Mouse (Mus musculus) left cerebral cortex, adult 18-20 months (tissue): Measurements from ENCODE around the gene Ptprf. TPM values are rescaled to one million over a fixed set of nuclear protein-coding genes. Genes with fewer than 3 reads are reported as not detected.

Experiments
- DNase-seq, 2 experiments: peaks; one replicate each; pipeline ENCODE4 v3.0.0; 2021 to 2022; ENCODE audit warnings: low spot score in 2 of 2, mixed read lengths in 1 of 2
- total RNA-seq, 2 experiments: library from RNA; stranded (reverse); gene quantifications; 2 replicates each; pipeline ENCODE4 v1.2.3; 2021

Ptprf gene
- total RNA-seq, 2 experiments from 2014 or later = 101 to 110 TPM

- DNase-seq = no peak
These were observed 2.7 kb downstream of the Ptprf start for GRCm38 (mm10) chr4:118288531-118288930.

- no peak for DNase-seq
These were observed 5.0 kb downstream of the Ptprf start for GRCm38 (mm10) chr4:118286202-118286601.

GRCm38 (mm10) chr4:118282182-118282562 lies 9.0 kb downstream of the Ptprf start:
- DNase-seq = no peak

GRCm38 (mm10) chr4:118281444-118282181 lies 9.6 kb downstream of the Ptprf start:
- DNase-seq = no peak

- DNase-seq = no peak
These were observed 10.7 kb downstream of the Ptprf start for GRCm38 (mm10) chr4:118280506-118280905.

GRCm38 (mm10) chr4:118276520-118277232 lies 14.5 kb downstream of the Ptprf start:
- DNase-seq = peak; percentile 55 to 64

GRCm38 (mm10) chr4:118275601-118276519 lies 15.3 kb downstream of the Ptprf start:
- DNase-seq = no peak

- no peak for DNase-seq
These were observed 16.7 kb downstream of the Ptprf start for GRCm38 (mm10) chr4:118274521-118274920.

GRCm38 (mm10) chr4:118273998-118274397 lies 17.2 kb downstream of the Ptprf start:
- DNase-seq = no peak

- no peak for DNase-seq
These were observed 17.7 kb downstream of the Ptprf start for GRCm38 (mm10) chr4:118273545-118273944.

GRCm38 (mm10) chr4:118272871-118273270 lies 18.3 kb downstream of the Ptprf start:
- no peak for DNase-seq

GRCm38 (mm10) chr4:118272258-118272657 lies 18.9 kb downstream of the Ptprf start:
- DNase-seq = no peak

- no peak for DNase-seq
These were observed 19.6 kb downstream of the Ptprf start for GRCm38 (mm10) chr4:118271556-118272074.

GRCm38 (mm10) chr4:118270706-118271105 lies 20.5 kb downstream of the Ptprf start:
- DNase-seq = no peak

- no peak for DNase-seq
These were observed 21.2 kb downstream of the Ptprf start for GRCm38 (mm10) chr4:118269999-118270398.

GRCm38 (mm10) chr4:118268429-118269212 lies 22.6 kb downstream of the Ptprf start:
- DNase-seq = no peak

GRCm38 (mm10) chr4:118265557-118265956 lies 25.6 kb downstream of the Ptprf start:
- DNase-seq = peak in 1 of 2 experiments; percentile 32

- no peak for DNase-seq
These were observed 29.3 kb downstream of the Ptprf start for GRCm38 (mm10) chr4:118261771-118262473.

GRCm38 (mm10) chr4:118261291-118261690 lies 29.9 kb downstream of the Ptprf start:
- DNase-seq = no peak
